Mouse (Mus musculus) gastrocnemius, postnatal 25 days (tissue): Measurements from ENCODE around the gene AC131692.1. TPM values are rescaled to one million over a fixed set of nuclear protein-coding genes. Genes with fewer than 3 reads are reported as not detected.

Experiments
- DNase-seq: peaks from one replicate; pipeline ENCODE4 v3.0.0; 2022
- long read RNA-seq, 2 experiments: library from polyadenylated mRNA; stranded (forward); transcript quantifications; one replicate each; pipeline ENCODE4 v2.0.0; 2021
- total RNA-seq, 2 experiments: library from RNA; stranded (reverse); gene quantifications; 1 replicate in 1 of 2; 2 replicates in 1 of 2; pipeline ENCODE4 v1.2.3; 2021

AC131692.1 gene
- total RNA-seq, result not detected
- long read RNA-seq, experiment 1, result 0 reads
- long read RNA-seq, experiment 2, result 0 reads

DNA sequence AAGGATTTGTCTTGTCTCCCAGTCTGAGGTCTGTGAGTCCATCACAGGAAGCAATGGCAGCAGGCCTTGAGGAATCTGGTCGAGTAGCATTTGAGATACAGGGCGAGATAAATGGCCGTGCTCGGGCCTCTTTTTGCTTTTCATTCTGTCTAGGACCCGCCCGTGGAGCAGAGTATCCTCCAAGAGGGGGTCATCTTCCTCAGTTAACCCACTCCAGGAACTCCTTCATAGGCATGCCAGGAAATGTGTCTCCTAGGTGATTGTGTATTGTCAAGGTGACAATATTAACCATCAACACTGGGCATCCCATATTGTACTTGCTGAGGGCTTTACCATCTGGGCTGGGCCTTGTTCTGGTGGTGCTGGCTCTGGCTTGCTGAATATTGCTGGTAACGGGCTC lies at the start of gene AC131692.1:
TSS of gene AC131692.1 (plus strand) at position 301 of the 400 bp plus-strand sequence.
- no peak for DNase-seq

GRCm38 (mm10) chr19:6045366-6046293 lies 48.6 kb upstream of the AC131692.1 start:
- DNase-seq, result no peak

DNA sequence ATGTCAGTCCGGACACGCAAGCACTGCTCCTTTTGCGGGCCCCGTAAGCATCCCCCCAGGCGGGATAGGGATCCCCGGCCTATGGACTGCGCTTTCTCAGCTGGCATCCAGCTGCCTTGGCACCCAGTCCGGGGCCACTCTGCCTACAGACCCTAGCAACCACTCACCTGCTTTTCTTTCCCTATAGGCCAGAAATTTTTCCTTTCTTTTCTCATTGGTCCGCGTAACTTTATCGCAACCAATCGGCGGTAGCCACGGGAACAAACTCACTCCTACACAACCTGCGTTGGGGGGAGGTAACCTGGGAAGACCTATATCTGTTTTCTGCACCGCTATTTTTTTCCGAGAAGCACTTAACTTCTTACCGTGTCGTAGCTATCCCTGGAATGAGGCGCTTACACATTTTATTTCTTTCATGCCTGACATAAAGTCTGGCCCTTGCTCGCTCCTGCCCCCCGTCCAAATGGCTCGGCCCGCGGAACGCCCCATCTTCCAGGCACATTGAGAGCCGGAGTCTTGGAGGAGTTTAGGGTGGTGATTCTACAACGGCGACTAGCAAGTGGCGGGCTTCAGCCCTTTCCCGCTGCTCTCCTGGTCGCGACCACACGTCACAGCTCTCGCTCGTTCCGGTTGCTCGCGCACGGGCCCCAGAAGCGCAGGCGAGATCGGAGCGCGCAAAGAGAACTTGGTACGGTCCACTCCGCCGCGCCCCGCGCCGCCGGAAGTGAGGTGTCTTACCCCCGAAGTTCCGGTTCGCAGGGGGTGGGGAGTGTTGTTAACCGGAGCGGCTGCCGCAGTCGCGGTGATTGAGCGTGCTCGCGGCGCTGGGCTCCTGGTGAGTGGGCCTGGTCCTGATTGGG lies 47.7 kb upstream of the AC131692.1 start, which contains the start of gene Syvn1:
TSS of gene Syvn1 (plus strand) at position 283 of the 860 bp plus-strand sequence.
- peak; percentile 89 for DNase-seq

- no peak for DNase-seq
Observed at GRCm38 (mm10) chr19:6047154-6047898, 46.9 kb upstream of the AC131692.1 start.

- DNase-seq, result no peak
Observed at GRCm38 (mm10) chr19:6047899-6048166, 46.4 kb upstream of the AC131692.1 start.

DNA sequence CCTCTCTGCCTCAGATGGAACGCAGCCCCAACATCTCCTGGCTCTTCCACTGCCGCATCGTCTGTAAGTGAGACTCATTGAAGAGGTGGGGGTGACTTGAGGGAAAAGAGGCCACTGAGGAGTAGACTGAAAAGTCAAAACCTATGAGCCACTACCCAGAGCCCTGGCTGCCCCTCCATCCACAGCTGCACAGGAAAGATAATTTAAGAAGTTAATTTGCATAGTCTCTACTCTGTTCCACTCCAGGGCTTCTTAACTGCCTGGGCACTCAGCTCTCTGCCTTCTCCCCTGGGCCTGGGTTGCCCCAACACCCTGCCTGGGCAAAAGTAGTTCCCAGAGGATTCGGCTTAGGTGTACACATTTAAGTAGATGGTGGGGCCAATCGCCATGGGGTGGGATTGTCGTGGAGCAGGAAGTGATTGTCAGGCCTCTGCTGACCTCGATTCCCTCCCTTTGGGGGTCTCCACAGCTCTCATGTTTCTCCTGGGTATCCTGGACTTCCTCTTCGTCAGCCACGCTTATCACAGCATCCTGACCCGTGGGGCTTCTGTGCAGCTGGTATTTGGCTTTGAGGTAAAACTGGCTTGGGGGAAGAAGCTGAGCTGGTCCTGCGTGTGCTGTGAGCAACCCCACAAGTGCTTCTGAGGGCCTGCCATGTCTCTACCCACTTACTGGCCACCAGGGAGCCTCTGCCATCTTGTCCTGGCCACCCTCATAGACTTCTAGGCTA lies 45.4 kb upstream of the AC131692.1 start:
- DNase-seq, result no peak

GRCm38 (mm10) chr19:6052516-6052915 lies 41.7 kb upstream of the AC131692.1 start:
- DNase-seq, result no peak

- DNase-seq, result no peak
Observed at GRCm38 (mm10) chr19:6054296-6054695, 39.9 kb upstream of the AC131692.1 start.

- no peak for DNase-seq
Observed at GRCm38 (mm10) chr19:6056696-6057095, 37.5 kb upstream of the AC131692.1 start.

DNA sequence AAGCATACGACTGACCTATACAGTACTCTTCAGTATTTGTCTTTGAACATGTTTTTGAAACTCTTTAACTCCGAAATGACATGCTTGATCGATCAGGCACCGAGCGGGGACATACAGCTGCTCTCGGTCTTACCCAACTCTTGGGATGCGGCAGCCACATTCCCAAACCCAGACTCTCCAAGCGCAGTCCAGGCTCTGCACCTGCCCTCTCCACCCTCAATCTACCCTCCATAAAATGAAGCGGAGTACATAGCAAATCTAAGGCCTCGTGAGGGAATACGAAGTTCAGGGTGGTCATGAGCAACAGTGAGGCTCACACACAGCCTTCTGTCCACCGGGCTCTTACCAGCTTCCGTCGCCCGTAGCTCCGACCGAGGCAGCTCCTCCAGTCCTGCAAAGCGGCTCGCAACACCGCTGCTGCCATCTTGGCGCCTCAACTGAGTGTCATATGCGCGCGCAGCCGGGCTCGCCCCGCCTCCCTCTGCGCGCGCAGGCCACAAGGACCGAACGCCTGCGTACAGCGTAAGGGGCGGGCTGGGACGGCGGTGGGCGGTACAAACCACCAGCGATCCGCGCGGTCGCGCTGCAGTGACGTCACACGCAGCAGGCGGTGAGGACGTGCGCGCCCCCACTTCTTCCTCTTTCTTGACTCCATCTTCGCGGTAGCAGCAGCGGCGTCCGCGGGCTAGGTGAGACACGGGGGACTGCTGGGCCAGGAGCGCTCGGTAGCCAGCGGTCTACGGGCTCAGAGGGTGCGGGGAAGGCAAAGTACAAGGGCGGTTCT lies 36.7 kb upstream of the AC131692.1 start, which contains the start of the genes Mrpl49 and Fau:
TSS of gene Mrpl49 (minus strand) at position 473 of the 784 bp plus-strand sequence.
TSS of gene Fau (plus strand) at position 532 of the 784 bp plus-strand sequence.
- peak; percentile 98 for DNase-seq

GRCm38 (mm10) chr19:6058513-6058912 lies 35.7 kb upstream of the AC131692.1 start:
- DNase-seq, result no peak

- no peak for DNase-seq
Observed at GRCm38 (mm10) chr19:6058966-6059365, 35.3 kb upstream of the AC131692.1 start.

- peak; percentile 94 for DNase-seq
Observed at GRCm38 (mm10) chr19:6061021-6061533, 33.1 kb upstream of the AC131692.1 start, which contains the start of gene Znhit2. TSS of gene Znhit2 (plus strand) at chr19:6061192.

- no peak for DNase-seq
Observed at GRCm38 (mm10) chr19:6061641-6062302, 32.4 kb upstream of the AC131692.1 start.

- DNase-seq, result no peak
Observed at GRCm38 (mm10) chr19:6062418-6062817, 31.8 kb upstream of the AC131692.1 start.

DNA sequence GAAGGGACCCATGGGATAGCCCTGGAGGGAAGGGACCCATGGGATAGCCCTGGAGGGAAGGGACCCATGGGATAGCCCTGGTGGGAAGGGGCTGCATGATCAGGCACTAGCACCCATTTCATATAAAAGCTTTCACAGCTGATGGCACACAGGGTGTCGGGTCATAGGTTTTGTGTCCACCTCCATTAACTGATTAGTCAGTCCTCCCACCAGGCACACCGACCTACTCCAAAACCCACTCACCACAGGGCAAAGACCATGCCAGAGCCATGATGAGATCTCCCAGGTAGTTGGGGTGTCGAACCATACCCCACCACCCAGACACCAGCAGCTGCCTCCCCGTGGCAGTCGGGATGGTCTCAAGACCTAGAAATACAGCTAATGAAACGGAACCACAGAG lies 31.1 kb upstream of the AC131692.1 start:
- DNase-seq, result no peak

- no peak for DNase-seq
Observed at GRCm38 (mm10) chr19:6066571-6066970, 27.6 kb upstream of the AC131692.1 start.

DNA sequence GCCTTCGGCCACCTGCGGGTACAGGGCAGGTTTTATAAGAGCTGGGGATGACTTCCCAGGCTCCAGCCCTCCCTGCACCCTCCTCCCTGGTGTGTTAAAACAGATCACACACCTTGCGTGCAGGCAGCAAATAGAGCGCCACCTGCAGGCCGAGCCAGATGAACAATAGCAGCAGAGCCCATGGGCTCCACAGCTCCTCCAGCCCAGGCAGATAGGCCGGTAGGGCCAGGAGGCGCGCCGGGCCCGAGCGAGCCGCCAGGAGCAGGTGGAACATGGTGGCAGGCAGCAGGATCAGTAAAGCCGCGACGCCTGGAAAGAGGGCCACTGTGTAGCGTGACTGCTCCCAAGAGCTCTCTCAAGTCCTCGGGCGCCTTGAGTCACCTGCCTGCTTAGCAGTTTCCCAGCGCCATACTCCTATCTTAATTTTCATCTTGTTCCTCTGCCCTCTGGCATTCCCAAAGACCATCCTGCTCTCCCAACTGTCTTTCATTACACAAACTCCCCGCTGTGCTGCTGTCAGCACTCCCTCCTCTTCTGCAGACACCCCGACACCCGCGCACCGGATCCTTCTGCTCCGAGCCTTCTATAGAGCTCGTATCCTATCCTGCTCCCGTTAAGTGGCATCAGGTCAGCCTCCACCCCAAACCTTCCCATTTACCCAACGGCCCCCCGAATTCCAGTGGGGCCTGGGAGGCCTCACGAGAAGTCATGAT lies 27.1 kb upstream of the AC131692.1 start:
- DNase-seq, result peak; percentile 51
